Mouse (Mus musculus) cerebellum, adult 2 months (tissue): ENCODE data around the gene Zfp219.

Experiments
- CTCF ChIP-seq: fragments of 200-500 bp; IDR thresholded peaks from 2 replicates; pipeline ENCODE4 v1.5.1; 2011; ENCODE audit warnings: low read depth, mild to moderate bottlenecking, control low read depth, low read length, moderate library complexity, borderline replicate concordance; ENCODE audit not compliant: insufficient read depth
- POLR2A ChIP-seq: fragments of 200-500 bp; IDR thresholded peaks from 2 replicates; pipeline ENCODE4 v1.6.1; 2011; ENCODE audit warnings: low read length, control low read depth, borderline replicate concordance; ENCODE audit not compliant: insufficient read depth

DNA sequence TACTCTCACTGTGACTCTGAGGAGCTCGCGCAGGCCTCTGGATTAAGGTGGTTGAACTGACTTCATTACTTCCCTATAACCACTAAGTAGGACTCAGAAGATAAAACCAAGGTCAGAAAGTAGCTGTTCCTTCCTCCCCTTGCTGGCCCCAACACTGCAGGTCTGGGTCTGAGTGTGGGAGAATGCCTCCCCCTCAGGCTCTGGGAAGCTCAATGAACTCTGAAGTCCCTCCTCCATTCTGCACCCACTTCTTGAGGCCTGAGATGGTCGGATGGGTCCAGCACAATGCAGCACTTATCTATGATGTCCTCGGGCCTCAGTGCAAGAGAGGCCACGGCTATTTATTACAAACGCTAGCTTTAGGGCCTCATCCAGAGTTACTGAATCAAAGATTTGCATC is 14.9 kb downstream of the Zfp219 start:
- TF ChIP-seq CTCF (no peak), POLR2A (no peak)
